ENCODE assay signal across 8 mouse cellular contexts in the genomic region with DNA sequence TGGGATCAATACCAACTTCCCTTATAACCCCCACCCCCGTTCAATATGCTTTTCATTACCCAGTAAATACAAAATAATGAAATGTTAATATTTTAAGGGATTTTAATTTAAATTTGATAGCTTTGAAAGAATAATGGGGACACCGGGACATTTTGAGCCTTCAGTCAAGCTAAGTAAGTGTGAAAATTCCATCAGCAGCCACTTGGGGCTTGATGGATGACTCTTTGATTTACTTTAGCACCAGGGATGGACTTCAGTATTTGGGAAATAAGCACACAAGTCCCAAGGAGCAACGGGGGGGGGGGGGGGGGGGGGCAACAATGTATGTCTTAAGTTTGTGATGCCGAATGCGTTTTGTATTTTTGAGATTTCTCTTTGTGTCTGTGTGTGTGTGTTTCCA. TPM values are rescaled to one million over a fixed set of nuclear protein-coding genes. Genes with fewer than 3 reads are reported as not detected.
DNase-seq lines count a peak whose midpoint lies in the region; ATAC-seq lines count a peak whose summit lies in the region.
"Had no signal": no experiment of that assay in that cellular context is flagged by ENCODE, and none has a peak within 500 bp of the region (broad histone marks: within the 10 kb centered on the region; RNA-seq: fewer than 3 reads in every experiment).

No protein-coding gene starts in this region.

- no peaks in the 10 kb centered on the region for H3K9me3 ChIP-seq in kidney, embryonic 15.5 days (replicated peaks)
- no peaks in the 10 kb centered on the region for H3K9me3 ChIP-seq in limb, embryonic 15.5 days

- peak overlapping the region; percentile 96 for H3K4me2 ChIP-seq in kidney, embryonic 15.5 days
- peak overlapping the region; percentile 20; the same call in 1 of the 2 replicates for H3K4me2 ChIP-seq in limb, embryonic 15.5 days

- DNase-seq in kidney, adult 9 months: no peak
- peak; percentile 49 for DNase-seq in NIH3T3 (ENCODE audit: low read depth)
- no peak for DNase-seq in c-Kit-positive CD71-positive TER-119-positive erythroid progenitor cells, embryonic 14.5 days (ENCODE audit: low spot score)
- DNase-seq in layer of hippocampus, adult 9-11 months: no peak
- DNase-seq: right cerebral cortex, postnatal 4 days had no signal

- peaks cover 30% of the 10 kb centered on the region for H3K4me1 ChIP-seq in kidney, embryonic 15.5 days
- peaks cover 4% of the 10 kb centered on the region for H3K4me1 ChIP-seq in brown adipose tissue, adult 24 weeks (ENCODE audit: control insufficient read depth, insufficient read depth, insufficient read length, low read length)
- peaks cover 31% of the 10 kb centered on the region for H3K4me1 ChIP-seq in limb, embryonic 15.5 days

- H3K27me3 ChIP-seq in kidney, embryonic 15.5 days: peaks cover 28% of the 10 kb centered on the region
- peaks cover 27% of the 10 kb centered on the region for H3K27me3 ChIP-seq in limb, embryonic 15.5 days

- H3K9ac ChIP-seq in kidney, embryonic 15.5 days: no peak overlapping the region
- H3K9ac ChIP-seq in limb, embryonic 15.5 days: no peak overlapping the region

- H3K27ac ChIP-seq in kidney, embryonic 15.5 days: no peak overlapping the region
- no peak overlapping the region for H3K27ac ChIP-seq in brown adipose tissue, adult 24 weeks (replicated peaks; ENCODE audit: low read depth, low read length)
- no peak overlapping the region for H3K27ac ChIP-seq in limb, embryonic 15.5 days

- H3K4me3 ChIP-seq in kidney, embryonic 15.5 days (replicated peaks): no peak overlapping the region
- peak overlapping the region; percentile 57 for H3K4me3 ChIP-seq in brown adipose tissue, adult 24 weeks (ENCODE audit: insufficient read depth, low read depth, low read length)
- peak overlapping the region; percentile 72; the same call in 1 of the 2 replicates for H3K4me3 ChIP-seq in limb, embryonic 15.5 days

- no peak for ATAC-seq in kidney, embryonic 15.5 days (replicated peaks; ENCODE audit: low FRiP score)
- no peak for ATAC-seq in limb, embryonic 15.5 days (ENCODE audit: insufficient number of reproducible peaks, low FRiP score, low TSS enrichment, low read depth)

- H3K36me3 ChIP-seq in kidney, embryonic 15.5 days: peaks cover 6% of the 10 kb centered on the region; the same call in 1 of the 2 replicates
- H3K36me3 ChIP-seq in limb, embryonic 15.5 days: peaks cover 4% of the 10 kb centered on the region; the same call in 1 of the 2 replicates

- WGBS in kidney, embryonic 15.5 days: 27% methylated on average over 5 of the region's 5 CpGs
- WGBS in limb, embryonic 15.5 days: 19% methylated on average over 5 of the region's 5 CpGs

RNA-seq across cellular contexts. Expression of a gene that starts 3.1 kb away (rescaled TPM):
- 24.3 and 26.3 TPM in 2 replicates for polyA plus RNA-seq in kidney, embryonic 15.5 days (2015; fragmentation: Nextera tagmentation; extraction: Ambion mirVana)
- 9.8 and 14.1 TPM in 2 replicates for polyA plus RNA-seq in brown adipose tissue, adult 24 weeks (2012; ENCODE audit: insufficient read depth, insufficient read length, missing spikeins)
- 34.1 and 34.3 TPM in 2 replicates for polyA plus RNA-seq in limb, embryonic 15.5 days (2015; fragmentation: Nextera tagmentation; extraction: Ambion mirVana)
